Mouse (Mus musculus) kidney, adult 2 months (tissue): ENCODE results near the gene Tent5c.

ENCODE experiments used
- CTCF ChIP-seq: fragments of 200-500 bp; conservative IDR thresholded peaks from 2 replicates; pipeline ENCODE4 v1.5.1; 2011; ENCODE audit warnings: low read depth, mild to moderate bottlenecking, control low read depth, low read length, moderate library complexity, mixed read lengths; ENCODE audit not compliant: insufficient read depth, insufficient read length
- POLR2A ChIP-seq: fragments of 200-500 bp; IDR thresholded peaks from one replicate; pipeline ENCODE4 v1.6.1; 2011; ENCODE audit warnings: low read depth, low read length, control low read depth

GRCm38 (mm10) chr3:100489133-100490009 is at the start of gene Tent5c:
- TF ChIP-seq POLR2A (peak; percentile 36), CTCF (no peak)
